Comparison of ENCODE assay signal across 10 mouse cellular contexts in genomic region chr1:87270204-87270603, GRCm38 (mm10). TPM values are rescaled to one million over a fixed set of nuclear protein-coding genes. Genes with fewer than 3 reads are reported as not detected.
A peak's percentile ranks its signal among the peaks of the same experiment; 100 is the strongest.
DNase-seq lines count a peak whose midpoint lies in the region; ATAC-seq and TF ChIP-seq lines count a peak whose summit lies in the region.
"Had no signal": no experiment of that assay in that cellular context is flagged by ENCODE, and none has a peak within 500 bp of the region (broad histone marks: within the 10 kb centered on the region; RNA-seq: fewer than 3 reads in every experiment).

No protein-coding gene starts in this region.

- ATAC-seq in heart, embryonic 12.5 days (ENCODE audit: insufficient number of reproducible peaks, low FRiP score) = no peak
- peak; percentile 21 for ATAC-seq in lung, embryonic 14.5 days (ENCODE audit: insufficient read depth)
- no peak for ATAC-seq in hindbrain, embryonic 11.5 days (ENCODE audit: low FRiP score)
- ATAC-seq in limb, embryonic 14.5 days (ENCODE audit: low FRiP score, low read depth) = no peak
- ATAC-seq: inflammation-experienced regulatory T-cells, adult 6 months had no signal

- no peak for DNase-seq in heart, adult 2 months
- no peak for DNase-seq in lung, embryonic 14.5 days
- DNase-seq in lung, postnatal 14 days = no peak
- no peak for DNase-seq in hindbrain, embryonic 11.5 days (ENCODE audit: low spot score)
- no peak for DNase-seq in limb, embryonic 14.5 days (ENCODE audit: low spot score)
- no peak for DNase-seq in urinary bladder, adult 18-20 months (ENCODE audit: low spot score in 2 of 2)
- no peak for DNase-seq in thymus, postnatal 10 days (ENCODE audit: low spot score in 2 of 2)

- intact Hi-C loops in heart, adult 2 months (cut with DNase I) = no loop called here

- H3K36me3 ChIP-seq in heart, adult 2 months (ENCODE audit: control insufficient read depth, insufficient read depth, low read length) = no peaks in the 10 kb centered on the region
- no peaks in the 10 kb centered on the region for H3K36me3 ChIP-seq in heart, embryonic 12.5 days
- no peaks in the 10 kb centered on the region for H3K36me3 ChIP-seq in lung, embryonic 14.5 days (ENCODE audit: insufficient read depth)
- no peaks in the 10 kb centered on the region for H3K36me3 ChIP-seq in hindbrain, embryonic 11.5 days (ENCODE audit: control insufficient read depth, insufficient read depth, low read length)
- no peaks in the 10 kb centered on the region for H3K36me3 ChIP-seq in limb, embryonic 14.5 days (ENCODE audit: control insufficient read depth, insufficient read depth, low read length)
- H3K36me3 ChIP-seq: lung, embryonic 15.5 days had no signal

- H3K4me1 ChIP-seq in heart, adult 2 months (ENCODE audit: control insufficient read depth, insufficient read depth, low read length) = peaks cover 5% of the 10 kb centered on the region
- peaks cover 36% of the 10 kb centered on the region for H3K4me1 ChIP-seq in heart, embryonic 12.5 days (replicated peaks)
- H3K4me1 ChIP-seq in lung, embryonic 14.5 days (ENCODE audit: insufficient read depth) = no peaks in the 10 kb centered on the region; the same call in 1 of the 2 replicates
- peaks cover 8% of the 10 kb centered on the region; the same call in 1 of the 2 replicates for H3K4me1 ChIP-seq in hindbrain, embryonic 11.5 days (replicated peaks; ENCODE audit: control insufficient read depth, insufficient read depth, low read length)
- H3K4me1 ChIP-seq in limb, embryonic 14.5 days (ENCODE audit: control insufficient read depth, insufficient read depth, low read length) = peaks cover 16% of the 10 kb centered on the region

- no peak for TF ChIP-seq CTCF in heart, adult 2 months (IDR thresholded peaks at IDR 0.05)
- TF ChIP-seq CTCF in lung, embryonic 14.5 days (IDR thresholded peaks at IDR 0.05; ENCODE audit: low read depth) = no peak

- no peaks in the 10 kb centered on the region for H3K9me3 ChIP-seq in heart, embryonic 12.5 days (replicated peaks)
- H3K9me3 ChIP-seq in lung, embryonic 14.5 days (ENCODE audit: low read depth, low read length) = no peaks in the 10 kb centered on the region
- H3K9me3 ChIP-seq in hindbrain, embryonic 11.5 days (ENCODE audit: control insufficient read depth, low read length) = no peaks in the 10 kb centered on the region
- no peaks in the 10 kb centered on the region for H3K9me3 ChIP-seq in limb, embryonic 14.5 days (ENCODE audit: control insufficient read depth, low read length)
- H3K9me3 ChIP-seq: lung, embryonic 15.5 days had no signal

- TF ChIP-seq POLR2A in heart, adult 2 months (IDR thresholded peaks at IDR 0.05; ENCODE audit: insufficient read depth, low read depth, low read length) = no peak
- no peak for TF ChIP-seq POLR2A in limb, embryonic 14.5 days (IDR thresholded peaks at IDR 0.05; ENCODE audit: borderline replicate concordance, extremely low read depth, insufficient read depth, insufficient read length)

- WGBS in heart, adult 2 months = 66% methylated on average over 3 of the region's 3 CpGs
- 52% methylated on average over 3 of the region's 3 CpGs for WGBS in heart, embryonic 12.5 days
- 21% methylated on average over 3 of the region's 3 CpGs for WGBS in lung, embryonic 14.5 days
- 28% methylated on average over 3 of the region's 3 CpGs for WGBS in hindbrain, embryonic 11.5 days
- WGBS in limb, embryonic 14.5 days = 34% methylated on average over 3 of the region's 3 CpGs

- H3K27ac ChIP-seq in heart, adult 2 months = peak overlapping the region; percentile 30
- H3K27ac ChIP-seq in heart, embryonic 12.5 days (ENCODE audit: poor library complexity, severe bottlenecking) = no peak overlapping the region
- no peak overlapping the region for H3K27ac ChIP-seq in lung, embryonic 14.5 days (ENCODE audit: low read depth)
- H3K27ac ChIP-seq in hindbrain, embryonic 11.5 days (ENCODE audit: low read depth, low read length) = 0 out of 2 replicates have a peak overlapping the region, but pooled peaks have one; percentile 24
- peak overlapping the region; percentile 71 for H3K27ac ChIP-seq in limb, embryonic 14.5 days (replicated peaks; ENCODE audit: low read depth, low read length)

- no peak for TF ChIP-seq EP300 in heart, adult 2 months (IDR thresholded peaks at IDR 0.05; ENCODE audit: insufficient read depth, low read depth, low read length)

- H3K4me2 ChIP-seq in heart, embryonic 12.5 days = no peak overlapping the region
- no peak overlapping the region for H3K4me2 ChIP-seq in lung, embryonic 14.5 days
- no peak overlapping the region for H3K4me2 ChIP-seq in hindbrain, embryonic 11.5 days (replicated peaks; ENCODE audit: low read depth, low read length)
- 0 out of 2 replicates have a peak overlapping the region, but pooled peaks have one; percentile 33 for H3K4me2 ChIP-seq in limb, embryonic 14.5 days (replicated peaks; ENCODE audit: low read depth, low read length, severe bottlenecking)

- H3K79me2 ChIP-seq in heart, adult 2 months (replicated peaks; ENCODE audit: control insufficient read depth, insufficient read depth, low read length) = no peaks in the 10 kb centered on the region

- no peak overlapping the region for H3K4me3 ChIP-seq in heart, adult 2 months
- H3K4me3 ChIP-seq in heart, embryonic 12.5 days = no peak overlapping the region
- no peak overlapping the region for H3K4me3 ChIP-seq in lung, embryonic 14.5 days (ENCODE audit: low read depth, low read length)
- H3K4me3 ChIP-seq in hindbrain, embryonic 11.5 days (ENCODE audit: low read depth, low read length) = no peak overlapping the region
- H3K4me3 ChIP-seq in limb, embryonic 14.5 days (replicated peaks; ENCODE audit: low read length) = no peak overlapping the region
- H3K4me3 ChIP-seq: lung, embryonic 15.5 days had no signal

- no peak overlapping the region for H3K9ac ChIP-seq in heart, adult 2 months (ENCODE audit: low read depth, low read length)
- H3K9ac ChIP-seq in heart, embryonic 12.5 days = no peak overlapping the region
- no peak overlapping the region for H3K9ac ChIP-seq in lung, embryonic 14.5 days
- no peak overlapping the region for H3K9ac ChIP-seq in hindbrain, embryonic 11.5 days (ENCODE audit: low read depth, low read length)
- no peak overlapping the region; the same call in 1 of the 2 replicates for H3K9ac ChIP-seq in limb, embryonic 14.5 days (ENCODE audit: low read depth, low read length, severe bottlenecking)
- H3K9ac ChIP-seq: lung, embryonic 15.5 days had no signal

- H3K27me3 ChIP-seq in heart, adult 2 months (ENCODE audit: control insufficient read depth, insufficient read depth, low read length) = peaks cover 3% of the 10 kb centered on the region
- peaks cover 43% of the 10 kb centered on the region for H3K27me3 ChIP-seq in heart, embryonic 12.5 days (replicated peaks)
- H3K27me3 ChIP-seq in lung, embryonic 14.5 days (ENCODE audit: insufficient read depth, low read length) = peaks cover 25% of the 10 kb centered on the region
- peaks cover 23% of the 10 kb centered on the region for H3K27me3 ChIP-seq in hindbrain, embryonic 11.5 days (ENCODE audit: control insufficient read depth, insufficient read depth, low read length)
- H3K27me3 ChIP-seq in limb, embryonic 14.5 days (ENCODE audit: control insufficient read depth, insufficient read depth, low read length) = peaks cover 18% of the 10 kb centered on the region

RNA-seq across cellular contexts. Expression of gene Efhd1, which starts 6.0 kb away (rescaled TPM):
- 1 to 10 TPM; 3.1 to 5.1 TPM for total RNA-seq in heart, adult 2 months (2021)
- 6.6 and 12.3 TPM in 2 replicates for polyA plus RNA-seq in heart, adult 2 months (2012; rRNA removed)
- 0.10 and 0.47 TPM in 2 replicates for polyA plus RNA-seq in heart, embryonic 12.5 days (2016; fragmentation: Nextera tagmentation; extraction: Ambion mirVana)
- 0.11 TPM in 1 of 2 replicates, not detected in the other for polyA plus RNA-seq in lung, embryonic 14.5 days (2014; fragmentation: Nextera tagmentation; extraction: Ambion mirVana)
- 0.14 and 0.52 TPM in 2 replicates for polyA plus RNA-seq in hindbrain, embryonic 11.5 days (2014; fragmentation: Nextera tagmentation; extraction: Ambion mirVana)
- 2.3 TPM in 2 replicates for polyA plus RNA-seq in limb, embryonic 14.5 days (2012; rRNA removed)
- 2.2 and 2.5 TPM in 2 replicates for polyA plus RNA-seq in limb, embryonic 14.5 days (2014; fragmentation: Nextera tagmentation; extraction: Ambion mirVana)
- polyA plus RNA-seq: inflammation-experienced regulatory T-cells, adult 6 months had no signal

RNA-seq across cellular contexts. Expression of gene Eif4e2, which starts 56.5 kb away (rescaled TPM):
- 10 to 100 TPM; 44.1 to 47.2 TPM for total RNA-seq in heart, adult 2 months (2021)
- 25.8 and 37.2 TPM in 2 replicates for polyA plus RNA-seq in heart, adult 2 months (2012; rRNA removed)
- polyA plus RNA-seq in heart, embryonic 12.5 days (2016; fragmentation: Nextera tagmentation; extraction: Ambion mirVana) = 141 and 145 TPM in 2 replicates
- polyA plus RNA-seq in lung, embryonic 14.5 days (2014; fragmentation: Nextera tagmentation; extraction: Ambion mirVana) = 160 and 164 TPM in 2 replicates
- polyA plus RNA-seq in hindbrain, embryonic 11.5 days (2014; fragmentation: Nextera tagmentation; extraction: Ambion mirVana) = 132 and 134 TPM in 2 replicates
- polyA plus RNA-seq in limb, embryonic 14.5 days (2012; rRNA removed) = 84.7 and 118 TPM in 2 replicates
- 139 and 144 TPM in 2 replicates for polyA plus RNA-seq in limb, embryonic 14.5 days (2014; fragmentation: Nextera tagmentation; extraction: Ambion mirVana)

RNA-seq across cellular contexts. Expression of gene Gigyf2, which starts 56.6 kb away (rescaled TPM):
- total RNA-seq in heart, adult 2 months (2021) = 10 to 100 TPM; 47.4 to 47.7 TPM
- 19.3 and 33.5 TPM in 2 replicates for polyA plus RNA-seq in heart, adult 2 months (2012; rRNA removed)
- polyA plus RNA-seq in heart, embryonic 12.5 days (2016; fragmentation: Nextera tagmentation; extraction: Ambion mirVana) = 31.4 and 35.1 TPM in 2 replicates
- 46.7 and 49.6 TPM in 2 replicates for polyA plus RNA-seq in lung, embryonic 14.5 days (2014; fragmentation: Nextera tagmentation; extraction: Ambion mirVana)
- 53.5 and 68.2 TPM in 2 replicates for polyA plus RNA-seq in hindbrain, embryonic 11.5 days (2014; fragmentation: Nextera tagmentation; extraction: Ambion mirVana)
- 64.0 and 65.6 TPM in 2 replicates for polyA plus RNA-seq in limb, embryonic 14.5 days (2012; rRNA removed)
- 47.7 and 57.5 TPM in 2 replicates for polyA plus RNA-seq in limb, embryonic 14.5 days (2014; fragmentation: Nextera tagmentation; extraction: Ambion mirVana)

Comparison
In these comparisons a context has a peak if more than half of its experiments do, and no peak if none do; other contexts are left out.
1. H3K27ac ChIP-seq: peak in heart, adult 2 months (single experiment), hindbrain, embryonic 11.5 days (single experiment) and limb, embryonic 14.5 days (single experiment); none in heart, embryonic 12.5 days (single experiment) and lung, embryonic 14.5 days (single experiment).